Mouse (Mus musculus) urinary bladder, postnatal 4 days (tissue): Measurements from ENCODE around the gene Cstf2.
A peak's percentile ranks its signal among the peaks of the same experiment; 100 is the strongest.

Experiments used
- DNase-seq, 2 experiments: peaks; one replicate each; pipeline ENCODE4 v3.0.0; 2021 to 2022; ENCODE audit warnings: low spot score in 2 of 2

The Cstf2 gene

GRCm38 (mm10) chrX:134058987-134059712 is at the start of gene Cstf2:
TSS of gene Cstf2 (plus strand) at chrX:134059187.
- peak; percentile 91 to 94 for DNase-seq

- DNase-seq, result peak; percentile 23 to 67
These were observed 40.0 kb upstream of the Cstf2 start for GRCm38 (mm10) chrX:134019005-134019404.

- no peak for DNase-seq
These were observed 38.3 kb upstream of the Cstf2 start for GRCm38 (mm10) chrX:134020664-134021063.

GRCm38 (mm10) chrX:134048994-134049393 is 10.0 kb upstream of the Cstf2 start:
- DNase-seq, result no peak

- DNase-seq, result no peak
These were observed 2.1 kb upstream of the Cstf2 start for GRCm38 (mm10) chrX:134056897-134057296.

- DNase-seq, result no peak
These were observed 729 bp upstream of the Cstf2 start for GRCm38 (mm10) chrX:134058040-134058875.

- DNase-seq, result no peak
These were observed 777 bp downstream of the Cstf2 start for GRCm38 (mm10) chrX:134059764-134060163.

GRCm38 (mm10) chrX:134085453-134085852 is 26.5 kb downstream of the Cstf2 start:
- DNase-seq, result no peak

GRCm38 (mm10) chrX:134102641-134103040 is 43.7 kb downstream of the Cstf2 start:
- DNase-seq, result no peak

GRCm38 (mm10) chrX:134111767-134112166 is 52.8 kb downstream of the Cstf2 start:
- no peak for DNase-seq

- no peak for DNase-seq
These were observed 57.4 kb downstream of the Cstf2 start for GRCm38 (mm10) chrX:134116417-134116816.

GRCm38 (mm10) chrX:134128549-134128948 is 69.6 kb downstream of the Cstf2 start:
- no peak for DNase-seq

- DNase-seq, result no peak
These were observed 73.3 kb downstream of the Cstf2 start for GRCm38 (mm10) chrX:134132295-134132694.

GRCm38 (mm10) chrX:134133821-134134220 is 74.8 kb downstream of the Cstf2 start:
- DNase-seq, result no peak
